Mouse (Mus musculus) adrenal gland, postnatal 10 days (tissue): Measurements from ENCODE around the gene Asb2. TPM values are rescaled to one million over a fixed set of nuclear protein-coding genes. Genes with fewer than 3 reads are reported as not detected.

Experiments used
- total RNA-seq, 2 experiments: library from RNA; stranded (reverse); gene quantifications; 2 replicates each; pipeline ENCODE4 v1.2.3; 2021

The Asb2 gene
- total RNA-seq, 2 experiments from 2014 or later: 5.5 to 20.3 TPM

Other genes starting within 250 kb of the Asb2 start
- 1 to 10 TPM; 2.9 to 3.2 TPM for gene Prima1, start 113.9 kb downstream of the Asb2 start, total RNA-seq
- not detected for gene Fam181a, start 45.0 kb downstream of the Asb2 start, total RNA-seq
- gene Otub2, start 32.7 kb upstream of the Asb2 start, total RNA-seq: 1 to 10 TPM; 3.6 to 4.4 TPM
- 1 to 10 TPM in 1 of 2 experiments, under 1 TPM in 1; 0.99 to 1.3 TPM for gene 9330161L09Rik, start 51.8 kb upstream of the Asb2 start, total RNA-seq
- 10 to 100 TPM; 94.4 to 99.7 TPM for gene Ddx24, start 69.8 kb upstream of the Asb2 start, total RNA-seq
- 1,000 to 10,000 TPM; 1,092 to 1,163 TPM for gene Ifi27, start 78.2 kb upstream of the Asb2 start, total RNA-seq
- gene Ifi27l2a, start 87.7 kb upstream of the Asb2 start, total RNA-seq: 10 to 100 TPM; 15.6 to 16.8 TPM
- not detected for gene Ifi27l2b, start 101.2 kb upstream of the Asb2 start, total RNA-seq
- gene Ppp4r4, start 176.3 kb upstream of the Asb2 start, total RNA-seq: 1 to 10 TPM; 2.3 to 3.2 TPM